Mouse (Mus musculus) lung, adult 2 months (tissue): ENCODE results near the gene Bloc1s1.

ENCODE experiments used
- CTCF ChIP-seq: fragments of 200-500 bp; IDR thresholded peaks from 2 replicates; pipeline ENCODE4 v1.5.1; 2011; ENCODE audit warnings: mild to moderate bottlenecking, low read length, control low read depth; ENCODE audit not compliant: insufficient read depth
- POLR2A ChIP-seq: fragments of 200-500 bp; IDR thresholded peaks from 2 replicates; pipeline ENCODE4 v1.6.1; 2011; ENCODE audit warnings: low read depth, mild to moderate bottlenecking, control low read depth, low read length, borderline replicate concordance; ENCODE audit errors: extremely low read depth

DNA sequence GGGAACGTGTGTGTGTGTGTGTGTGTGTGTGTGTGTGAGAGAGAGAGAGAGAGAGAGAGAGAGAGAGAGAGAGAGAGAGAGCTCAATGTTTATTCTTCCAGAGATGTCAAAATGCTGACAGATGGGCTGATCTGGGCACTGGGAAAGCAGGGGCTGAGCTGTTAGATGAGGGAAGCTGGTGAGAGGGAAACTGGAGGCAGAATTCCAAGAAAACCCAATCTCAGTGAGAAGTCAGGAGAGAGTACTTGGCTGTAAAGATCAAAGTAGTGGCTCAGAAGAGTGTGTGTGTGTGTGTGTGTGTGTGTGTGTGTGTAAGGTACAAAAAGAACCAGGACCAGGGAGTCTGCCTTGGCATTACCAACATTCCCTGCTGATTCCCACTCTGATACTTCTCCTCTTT lies 26.3 kb downstream of the Bloc1s1 start:
- no peak for TF ChIP-seq POLR2A
- TF ChIP-seq CTCF = no peak
